8 mouse cellular contexts compared by ENCODE assay signal in the genomic region with DNA sequence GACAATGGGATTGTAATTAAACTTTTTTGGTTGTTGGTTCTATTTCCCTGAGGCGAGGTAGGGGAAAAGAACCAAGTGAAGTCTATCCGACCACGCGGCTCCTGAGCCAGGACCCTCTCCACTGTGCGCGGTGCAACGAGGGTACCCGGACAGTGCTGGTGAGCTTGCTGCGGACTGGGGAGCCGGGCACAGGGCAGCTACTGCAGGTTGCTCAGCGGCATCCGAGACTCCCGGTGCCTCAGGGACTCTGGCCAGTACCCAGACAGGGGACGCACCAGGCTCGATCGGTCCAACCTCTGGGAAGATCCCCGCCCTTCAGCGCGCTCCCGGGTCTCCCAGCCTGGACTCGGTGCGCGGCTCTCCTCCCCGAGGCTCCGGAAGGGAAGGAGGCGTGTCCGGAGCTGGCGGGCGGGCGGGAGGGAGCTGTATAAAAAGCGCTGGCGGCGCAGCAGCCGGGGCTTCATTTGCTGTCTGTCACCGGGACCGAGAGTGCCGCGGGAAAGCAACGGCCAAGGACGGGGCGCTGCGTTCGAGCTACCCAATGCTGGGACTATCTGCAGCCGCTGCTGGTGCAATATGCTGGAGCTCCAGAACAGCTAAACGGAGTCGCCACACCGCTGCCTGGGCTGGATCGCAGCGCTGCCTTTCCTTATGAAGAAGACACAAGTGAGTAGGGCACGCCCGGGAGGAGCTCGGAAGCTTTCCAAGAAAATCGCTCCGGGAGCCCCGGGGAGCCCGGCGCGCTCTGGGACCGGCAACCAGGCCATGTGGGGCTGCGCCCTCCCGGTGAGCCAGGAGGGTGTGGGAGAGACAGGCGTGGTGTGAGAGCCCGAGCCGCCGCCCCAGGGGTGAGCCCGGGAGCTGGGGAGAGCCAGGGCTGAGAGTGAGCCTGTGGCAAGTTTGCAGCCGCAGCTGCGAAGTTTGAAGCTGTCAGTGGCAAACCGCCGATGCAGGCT. TPM values are rescaled to one million over a fixed set of nuclear protein-coding genes. Genes with fewer than 3 reads are reported as not detected.
DNase-seq lines count a peak whose midpoint lies in the region; ATAC-seq and TF ChIP-seq lines count a peak whose summit lies in the region.

A gene (plus strand): TSS at position 261 of the 956 bp plus-strand sequence.

- H3K9ac ChIP-seq in embryonic facial prominence, embryonic 11.5 days (replicated peaks; ENCODE audit: low read length): peak within 1 kb of the TSS; percentile 57
- peak within 1 kb of the TSS; percentile 95 for H3K9ac ChIP-seq in heart, adult 2 months (ENCODE audit: low read depth, low read length)
- H3K9ac ChIP-seq in limb, embryonic 14.5 days (ENCODE audit: low read depth, low read length, severe bottlenecking): peak within 1 kb of the TSS; percentile 65
- peak within 1 kb of the TSS; percentile 60 for H3K9ac ChIP-seq in midbrain, embryonic 14.5 days (replicated peaks; ENCODE audit: low read length)
- H3K9ac ChIP-seq in stomach, embryonic 14.5 days (replicated peaks; ENCODE audit: low read depth, low read length): peak within 1 kb of the TSS; percentile 76

- H3K27me3 ChIP-seq in embryonic facial prominence, embryonic 11.5 days (ENCODE audit: control insufficient read depth, insufficient read depth, low read length): peaks cover 7% of the 10 kb centered on the region
- no peaks in the 10 kb centered on the region for H3K27me3 ChIP-seq in heart, adult 2 months (ENCODE audit: control insufficient read depth, insufficient read depth, low read length)
- no peaks in the 10 kb centered on the region; the same call in 1 of the 2 replicates for H3K27me3 ChIP-seq in kidney, adult 2 months (replicated peaks; ENCODE audit: control insufficient read depth, insufficient read depth, low read length)
- H3K27me3 ChIP-seq in limb, embryonic 14.5 days (ENCODE audit: control insufficient read depth, insufficient read depth, low read length): peaks cover 25% of the 10 kb centered on the region
- H3K27me3 ChIP-seq in midbrain, embryonic 14.5 days (ENCODE audit: control insufficient read depth, insufficient read depth, low read length): peaks cover 78% of the 10 kb centered on the region
- no peaks in the 10 kb centered on the region for H3K27me3 ChIP-seq in stomach, embryonic 14.5 days (ENCODE audit: control insufficient read depth, insufficient read depth, low read length)

- peaks cover 5% of the 10 kb centered on the region; the same call in 1 of the 2 replicates for H3K79me2 ChIP-seq in heart, adult 2 months (replicated peaks; ENCODE audit: control insufficient read depth, insufficient read depth, low read length)

- TF ChIP-seq EP300 in heart, adult 2 months (IDR thresholded peaks at IDR 0.05; ENCODE audit: insufficient read depth, low read depth, low read length): 0 out of 2 replicates have a peak, but pooled peaks have one; percentile 19

- no peaks in the 10 kb centered on the region for H3K36me3 ChIP-seq in embryonic facial prominence, embryonic 11.5 days (replicated peaks; ENCODE audit: control insufficient read depth, insufficient read depth, low read depth, low read length)
- H3K36me3 ChIP-seq in heart, adult 2 months (ENCODE audit: control insufficient read depth, insufficient read depth, low read length): peaks cover 13% of the 10 kb centered on the region
- no peaks in the 10 kb centered on the region for H3K36me3 ChIP-seq in kidney, adult 2 months (ENCODE audit: control insufficient read depth, insufficient read depth, low read length)
- no peaks in the 10 kb centered on the region for H3K36me3 ChIP-seq in limb, embryonic 14.5 days (ENCODE audit: control insufficient read depth, insufficient read depth, low read length)
- no peaks in the 10 kb centered on the region for H3K36me3 ChIP-seq in midbrain, embryonic 14.5 days (ENCODE audit: control insufficient read depth, insufficient read depth, low read length)
- H3K36me3 ChIP-seq in stomach, embryonic 14.5 days (ENCODE audit: control insufficient read depth, insufficient read depth, low read length): no peaks in the 10 kb centered on the region

- ATAC-seq in CD4-positive, CD25-positive, alpha-beta regulatory T cell, adult 4 months: no peak
- ATAC-seq in embryonic facial prominence, embryonic 11.5 days (replicated peaks; ENCODE audit: insufficient number of reproducible peaks, low FRiP score, low TSS enrichment, low read depth): peak; percentile 88
- peak; percentile 86 for ATAC-seq in limb, embryonic 14.5 days (ENCODE audit: low FRiP score, low read depth)
- peak; percentile 69 for ATAC-seq in midbrain, embryonic 14.5 days (ENCODE audit: low FRiP score, low TSS enrichment)
- peak; percentile 89 for ATAC-seq in stomach, embryonic 14.5 days (ENCODE audit: insufficient number of reproducible peaks, insufficient read depth, low FRiP score, low read depth)

- H3K9me3 ChIP-seq in embryonic facial prominence, embryonic 11.5 days (replicated peaks; ENCODE audit: control insufficient read depth, low read length): no peaks in the 10 kb centered on the region
- no peaks in the 10 kb centered on the region for H3K9me3 ChIP-seq in limb, embryonic 14.5 days (ENCODE audit: control insufficient read depth, low read length)
- H3K9me3 ChIP-seq in midbrain, embryonic 14.5 days (ENCODE audit: control insufficient read depth, low read length): no peaks in the 10 kb centered on the region
- H3K9me3 ChIP-seq in stomach, embryonic 14.5 days (ENCODE audit: control insufficient read depth, low read depth, low read length): no peaks in the 10 kb centered on the region

- under 1% methylated on average over 68 of the region's 70 CpGs for WGBS in embryonic facial prominence, embryonic 11.5 days
- WGBS in heart, adult 2 months: under 1% methylated on average over 70 of the region's 70 CpGs
- WGBS in kidney, adult 2 months: under 1% methylated on average over 70 of the region's 70 CpGs
- under 1% methylated on average over 56 of the region's 70 CpGs for WGBS in limb, embryonic 14.5 days
- under 1% methylated on average over 70 of the region's 70 CpGs for WGBS in midbrain, embryonic 14.5 days
- under 1% methylated on average over 67 of the region's 70 CpGs for WGBS in stomach, embryonic 14.5 days

- 0 out of 2 replicates have a peak, but pooled peaks have one; percentile 12 for TF ChIP-seq CTCF in heart, adult 2 months (IDR thresholded peaks at IDR 0.05)
- no peak for TF ChIP-seq CTCF in kidney, adult 2 months (conservative IDR thresholded peaks at IDR 0.05; ENCODE audit: insufficient read depth, insufficient read length, low read depth, low read length)

- peaks cover 2% of the 10 kb centered on the region; the same call in 1 of the 2 replicates for H3K4me1 ChIP-seq in embryonic facial prominence, embryonic 11.5 days (ENCODE audit: control insufficient read depth, insufficient read depth, low read length)
- H3K4me1 ChIP-seq in heart, adult 2 months (ENCODE audit: control insufficient read depth, insufficient read depth, low read length): peaks cover 5% of the 10 kb centered on the region
- no peaks in the 10 kb centered on the region; the same call in 1 of the 2 replicates for H3K4me1 ChIP-seq in kidney, adult 2 months (ENCODE audit: control insufficient read depth, insufficient read depth, low read length)
- H3K4me1 ChIP-seq in limb, embryonic 14.5 days (ENCODE audit: control insufficient read depth, insufficient read depth, low read length): peaks cover 8% of the 10 kb centered on the region
- peaks cover 6% of the 10 kb centered on the region; the same call in 1 of the 2 replicates for H3K4me1 ChIP-seq in midbrain, embryonic 14.5 days (ENCODE audit: control insufficient read depth, insufficient read depth, low read length)
- H3K4me1 ChIP-seq in stomach, embryonic 14.5 days (ENCODE audit: control insufficient read depth, insufficient read depth, low read length): no peaks in the 10 kb centered on the region

- peak within 1 kb of the TSS; percentile 62 for H3K4me3 ChIP-seq in embryonic facial prominence, embryonic 11.5 days (ENCODE audit: low read depth, low read length)
- peak within 1 kb of the TSS; percentile 93 for H3K4me3 ChIP-seq in heart, adult 2 months
- H3K4me3 ChIP-seq in kidney, adult 2 months (ENCODE audit: insufficient read depth, low read depth, low read length): peak within 1 kb of the TSS; percentile 82
- H3K4me3 ChIP-seq in limb, embryonic 14.5 days (replicated peaks; ENCODE audit: low read length): peak within 1 kb of the TSS; percentile 74
- H3K4me3 ChIP-seq in midbrain, embryonic 14.5 days (replicated peaks; ENCODE audit: low read depth, low read length): peak within 1 kb of the TSS; percentile 56
- H3K4me3 ChIP-seq in stomach, embryonic 14.5 days (ENCODE audit: low read depth, low read length): peak within 1 kb of the TSS; percentile 83

- peak; percentile 92 for TF ChIP-seq POLR2A in heart, adult 2 months (IDR thresholded peaks at IDR 0.05; ENCODE audit: insufficient read depth, low read depth, low read length)
- peak; percentile 62 for TF ChIP-seq POLR2A in kidney, adult 2 months (IDR thresholded peaks at IDR 0.05; ENCODE audit: low read depth, low read length)
- peak; percentile 34; the same call in 1 of the 2 replicates for TF ChIP-seq POLR2A in limb, embryonic 14.5 days (IDR thresholded peaks at IDR 0.05; ENCODE audit: borderline replicate concordance, extremely low read depth, insufficient read depth, insufficient read length)

- DNase-seq in CD4-positive, CD25-positive, alpha-beta regulatory T cell, adult 2 months (ENCODE audit: low read depth, low spot score): peak; percentile 1
- peak; percentile 74 for DNase-seq in embryonic facial prominence, embryonic 11.5 days (ENCODE audit: low spot score)
- peak; percentile 90 to 91 for DNase-seq in heart, adult 2 months
- DNase-seq in kidney, adult 2 months: peak; percentile 89
- peak; percentile 74 for DNase-seq in limb, embryonic 14.5 days (ENCODE audit: low spot score)
- DNase-seq in midbrain, embryonic 14.5 days: peak; percentile 80

- intact Hi-C loops in heart, adult 2 months (cut with DNase I): loop anchor here (1.0 to 10.0 kb wide), 8 partner anchors 52 to 373 kb away; a partner anchor contains a TSS

- H3K4me2 ChIP-seq in embryonic facial prominence, embryonic 11.5 days (ENCODE audit: low read depth, low read length): peak within 1 kb of the TSS; percentile 97
- H3K4me2 ChIP-seq in limb, embryonic 14.5 days (replicated peaks; ENCODE audit: low read depth, low read length, severe bottlenecking): peak within 1 kb of the TSS; percentile 97
- H3K4me2 ChIP-seq in midbrain, embryonic 14.5 days (ENCODE audit: low read length): peak within 1 kb of the TSS; percentile 99
- H3K4me2 ChIP-seq in stomach, embryonic 14.5 days (replicated peaks; ENCODE audit: low read depth, low read length): peak within 1 kb of the TSS; percentile 54

- H3K27ac ChIP-seq in embryonic facial prominence, embryonic 11.5 days (replicated peaks; ENCODE audit: low read depth, low read length): no peak within 1 kb of the TSS; the same call in 1 of the 2 replicates
- H3K27ac ChIP-seq in heart, adult 2 months: peak within 1 kb of the TSS; percentile 95
- H3K27ac ChIP-seq in kidney, adult 2 months (ENCODE audit: insufficient read depth, low read depth, low read length): peak within 1 kb of the TSS; percentile 49
- no peak within 1 kb of the TSS for H3K27ac ChIP-seq in limb, embryonic 14.5 days (replicated peaks; ENCODE audit: low read depth, low read length)
- no peak within 1 kb of the TSS; the same call in 1 of the 2 replicates for H3K27ac ChIP-seq in midbrain, embryonic 14.5 days (replicated peaks; ENCODE audit: low read depth, low read length)
- peak within 1 kb of the TSS; percentile 90 for H3K27ac ChIP-seq in stomach, embryonic 14.5 days (ENCODE audit: low read length)

RNA-seq across cellular contexts. Expression of the gene that starts here (rescaled TPM):
- polyA plus RNA-seq in CD4-positive, CD25-positive, alpha-beta regulatory T cell, adult 4 months (2017; shearing (Covaris generic)): under 1 TPM in 1 of 2 experiments, not detected in 1; 0.09 TPM
- 15.6 and 17.0 TPM in 2 replicates for polyA plus RNA-seq in embryonic facial prominence, embryonic 11.5 days (2014; fragmentation: Nextera tagmentation; extraction: Ambion mirVana)
- 10 to 100 TPM; 60.0 to 62.5 TPM for total RNA-seq in heart, adult 2 months (2021)
- polyA plus RNA-seq in heart, adult 2 months (2012; rRNA removed): 21.6 and 53.9 TPM in 2 replicates
- polyA plus RNA-seq in kidney, adult 2 months (2012; rRNA removed): 10.3 and 15.1 TPM in 2 replicates
- 13.8 and 16.3 TPM in 2 replicates for polyA plus RNA-seq in limb, embryonic 14.5 days (2012; rRNA removed)
- 35.0 and 38.4 TPM in 2 replicates for polyA plus RNA-seq in limb, embryonic 14.5 days (2014; fragmentation: Nextera tagmentation; extraction: Ambion mirVana)
- polyA plus RNA-seq in midbrain, embryonic 14.5 days (2014; fragmentation: Nextera tagmentation; extraction: Ambion mirVana): 22.2 and 23.7 TPM in 2 replicates
- 55.5 and 56.8 TPM in 2 replicates for polyA plus RNA-seq in stomach, embryonic 14.5 days (2014; fragmentation: Nextera tagmentation; extraction: Ambion mirVana)

Comparison
In these comparisons a context has a peak if more than half of its experiments do, and no peak if none do; other contexts are left out.
1. RNA of the gene that starts here (polyA plus RNA-seq): 55.5 to 56.8 TPM in stomach, embryonic 14.5 days, 13.8 to 38.4 TPM in limb, embryonic 14.5 days, 22.2 to 23.7 TPM in midbrain, embryonic 14.5 days, 21.6 to 53.9 TPM in heart, adult 2 months, 15.6 to 17.0 TPM in embryonic facial prominence, embryonic 11.5 days and 10.3 to 15.1 TPM in kidney, adult 2 months; 0.09 TPM in CD4-positive, CD25-positive, alpha-beta regulatory T cell, adult 4 months; every median in the first group is over 10 times any median in the second.
2. DNase-seq: peak in every context shown above with its lines; median percentile 90 in heart, adult 2 months; 89 in kidney, adult 2 months; 80 in midbrain, embryonic 14.5 days; 74 in embryonic facial prominence, embryonic 11.5 days; 74 in limb, embryonic 14.5 days; 1 in CD4-positive, CD25-positive, alpha-beta regulatory T cell, adult 2 months.
3. H3K27ac ChIP-seq: peak in heart, adult 2 months (single experiment), kidney, adult 2 months (single experiment) and stomach, embryonic 14.5 days (single experiment); none in embryonic facial prominence, embryonic 11.5 days (single experiment), limb, embryonic 14.5 days (single experiment) and midbrain, embryonic 14.5 days (single experiment).
4. POLR2A ChIP-seq: peak in every context shown above with its lines; median percentile 92 in heart, adult 2 months; 62 in kidney, adult 2 months; 34 in limb, embryonic 14.5 days.
5. Peak in every context shown above with its lines, with median percentiles within 50 percentile points of each other: H3K4me2 ChIP-seq, H3K4me3 ChIP-seq and H3K9ac ChIP-seq.